Mouse (Mus musculus) mouse trophoblast stem cell (cell line): Measurements from ENCODE around the gene Gbx1.

Experiments
- in situ Hi-C, 2 experiments: fragments of 300-500 bp; cut with MseI, MboI; formaldehyde crosslinking; loops; 2 replicates in 1 of 2; 3 replicates in 1 of 2; pipeline ENCODE4 v1.15.1; 2025

Gbx1 gene

GRCm38 (mm10) chr5:24477909-24478308, 49.1 kb downstream of the Gbx1 start:
- in situ Hi-C loops = loop anchor here in 1 of 2 experiments (10.0 kb wide), 1 partner anchor 213 kb away; no protein-coding TSS in a partner anchor

- in situ Hi-C loops = loop anchor here in 1 of 2 experiments (10.0 kb wide), 1 partner anchor 211 kb away; no protein-coding TSS in a partner anchor
These were observed 51.3 kb downstream of the Gbx1 start for GRCm38 (mm10) chr5:24475476-24476241.

DNA sequence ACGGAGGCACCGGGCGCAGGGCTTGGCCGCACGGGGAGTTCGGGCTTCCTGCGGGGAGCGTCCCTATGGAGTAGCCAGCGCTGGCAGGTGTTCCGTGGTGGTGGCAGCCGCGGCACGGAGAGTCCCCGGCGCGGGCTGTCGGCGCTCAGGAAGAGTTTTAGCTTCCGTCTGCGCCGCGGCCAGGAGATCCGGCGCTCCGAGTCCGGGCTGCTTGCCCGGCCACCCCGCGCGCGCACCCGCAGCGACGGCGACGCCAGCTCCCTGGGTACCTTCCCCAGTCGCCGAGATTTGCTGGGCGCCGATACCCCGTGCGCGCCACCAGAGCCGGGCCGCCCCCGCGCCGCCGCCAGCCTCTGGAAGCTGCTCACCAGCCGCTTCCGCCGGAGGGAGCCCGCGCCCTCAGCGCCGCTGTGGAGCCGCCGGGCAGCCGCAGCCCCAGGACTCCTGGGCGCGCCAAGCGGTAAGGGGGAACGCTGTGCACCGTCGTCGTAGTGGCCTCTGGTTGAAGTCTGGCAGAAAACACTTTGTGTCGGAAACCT, 52.2 kb downstream of the Gbx1 start:
- in situ Hi-C loops = loop anchor here in 1 of 2 experiments (10.0 kb wide), 1 partner anchor 210 kb away; no protein-coding TSS in a partner anchor

GRCm38 (mm10) chr5:24474025-24474722, 52.8 kb downstream of the Gbx1 start:
- in situ Hi-C loops = loop anchor here in 1 of 2 experiments (10.0 kb wide), 1 partner anchor 209 kb away; no protein-coding TSS in a partner anchor

DNA sequence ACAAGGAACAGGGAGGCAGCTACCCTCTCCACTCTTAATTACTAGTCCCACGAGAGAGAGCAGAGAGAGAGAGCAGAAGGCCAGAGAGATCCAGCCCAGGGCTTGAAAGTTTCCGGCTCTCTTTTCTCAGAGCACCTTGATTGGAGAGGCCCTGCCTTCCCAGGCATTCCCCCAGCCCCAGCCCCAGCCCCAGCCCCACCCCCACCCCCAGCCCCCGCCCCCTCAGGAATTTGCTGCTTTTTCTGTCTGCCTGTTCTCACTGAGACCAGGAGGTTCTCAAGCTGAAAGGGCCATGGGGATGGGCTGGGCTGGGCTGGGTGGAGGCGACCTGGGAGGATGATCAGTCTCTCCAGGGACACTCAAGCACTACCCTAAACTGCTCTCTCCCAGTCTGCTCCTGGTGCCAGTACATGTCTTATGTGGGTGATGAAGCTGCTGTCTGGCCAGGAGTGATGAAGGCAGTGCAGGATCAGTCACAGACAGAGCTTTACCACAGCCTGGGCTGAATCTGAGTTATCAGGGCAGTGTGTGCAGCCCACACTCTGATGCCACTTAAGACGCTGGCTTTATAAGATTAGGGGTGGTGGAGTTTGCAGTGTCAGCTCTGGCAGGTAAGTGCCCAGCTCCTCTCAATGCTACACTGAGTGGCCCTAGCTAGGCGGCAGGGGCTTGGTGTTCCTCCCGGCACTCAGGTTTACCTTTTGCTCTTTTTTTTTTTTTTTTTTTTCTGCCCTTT, 54.0 kb downstream of the Gbx1 start:
- in situ Hi-C loops = loop anchor here in 1 of 2 experiments (10.0 kb wide), 1 partner anchor 208 kb away; no protein-coding TSS in a partner anchor

DNA sequence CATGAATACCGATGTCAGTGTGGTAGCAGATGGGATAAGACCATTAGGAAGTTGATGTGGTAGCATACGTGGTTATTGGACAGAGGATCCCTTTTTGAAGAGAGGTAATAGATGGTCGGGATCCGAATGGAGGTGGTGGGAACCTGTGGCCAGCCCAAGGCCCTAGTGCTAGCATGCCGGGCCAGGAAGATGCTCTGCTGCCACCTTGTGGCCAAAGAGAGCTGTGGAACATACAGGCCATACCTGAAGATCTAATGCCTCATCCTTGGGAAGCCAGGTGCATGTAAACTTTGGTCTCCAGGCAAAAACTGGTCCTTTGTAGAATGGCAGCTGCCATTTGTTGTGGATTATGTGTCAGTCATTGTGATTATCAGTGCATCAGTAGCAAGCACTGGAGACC, 56.4 kb downstream of the Gbx1 start:
- in situ Hi-C loops = loop anchor here in 1 of 2 experiments (10.0 kb wide), 1 partner anchor 206 kb away; no protein-coding TSS in a partner anchor

GRCm38 (mm10) chr5:24466762-24467161, 60.2 kb downstream of the Gbx1 start:
- in situ Hi-C loops = no loop called here

DNA sequence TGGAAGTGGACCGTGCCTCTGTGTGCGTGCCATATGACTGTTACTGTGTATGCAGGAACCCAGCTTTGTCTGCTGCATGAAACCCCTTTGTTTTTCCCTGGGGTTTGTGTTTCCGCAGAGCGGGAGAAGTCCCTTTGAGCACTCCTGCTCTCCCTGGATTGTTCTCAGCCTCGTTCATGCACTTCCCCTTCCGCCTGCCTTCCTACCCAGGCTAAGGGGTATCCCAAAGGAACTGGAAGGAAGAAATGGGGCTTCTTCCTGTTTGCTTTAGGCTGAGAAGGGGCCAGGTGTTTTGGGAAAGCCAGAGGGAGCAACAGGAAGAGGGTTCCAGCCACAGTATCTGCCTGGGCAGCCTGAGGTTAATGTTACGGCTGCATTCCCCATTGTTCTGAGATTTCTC, 71.4 kb downstream of the Gbx1 start:
- in situ Hi-C loops = no loop called here

- in situ Hi-C loops = no loop called here
These were observed 71.9 kb downstream of the Gbx1 start for GRCm38 (mm10) chr5:24455076-24455475.

GRCm38 (mm10) chr5:24453985-24454303, 73.1 kb downstream of the Gbx1 start:
- in situ Hi-C loops = no loop called here

- in situ Hi-C loops = no loop called here
These were observed 73.6 kb downstream of the Gbx1 start for GRCm38 (mm10) chr5:24453283-24453984.
